In the genomic region with DNA sequence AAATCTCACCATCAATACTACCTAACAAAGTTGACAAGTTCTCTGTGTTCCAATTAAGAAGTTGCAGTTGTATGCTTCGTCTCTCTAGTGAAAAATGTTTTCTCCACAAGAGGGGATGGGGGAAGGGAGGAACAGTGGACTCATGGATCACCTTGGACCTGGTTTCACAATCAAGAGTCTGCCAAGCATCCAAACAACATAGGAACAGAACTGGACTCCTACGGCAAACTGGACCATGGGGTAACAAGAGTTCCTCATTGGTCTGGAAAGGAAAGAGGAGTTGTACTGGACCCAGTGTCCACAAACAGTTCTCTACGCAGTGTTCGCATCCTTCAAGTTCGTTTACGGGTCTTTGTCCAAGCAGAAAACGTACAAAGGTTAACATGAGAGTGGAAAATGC, we compare ENCODE assay signal across 16 mouse cellular contexts. TPM values are rescaled to one million over a fixed set of nuclear protein-coding genes. Genes with fewer than 3 reads are reported as not detected.
A peak's percentile ranks its signal among the peaks of the same experiment; 100 is the strongest.
DNase-seq lines count a peak whose midpoint lies in the region; ATAC-seq lines count a peak whose summit lies in the region.
"Had no signal": no experiment of that assay in that cellular context is flagged by ENCODE, and none has a peak within 500 bp of the region (broad histone marks: within the 10 kb centered on the region; RNA-seq: fewer than 3 reads in every experiment).

No protein-coding gene starts in this region.

- no peak for ATAC-seq in kidney, embryonic 16.5 days (ENCODE audit: low FRiP score, low TSS enrichment)
- ATAC-seq in liver, embryonic 13.5 days (ENCODE audit: low read depth) = no peak
- ATAC-seq in midbrain, embryonic 15.5 days (replicated peaks) = no peak

- peak; percentile 24 for DNase-seq in adrenal gland, adult 2 months
- no peak for DNase-seq in adrenal gland, adult 8-10 months
- peak; percentile 15 for DNase-seq in kidney, adult 18-20 months
- peak; percentile 48 for DNase-seq in NIH3T3 (ENCODE audit: low read depth)
- DNase-seq in liver, embryonic 13.5 days = no peak
- DNase-seq in right cerebral cortex, postnatal 25 days = no peak
- DNase-seq: lung, adult 2 months; spleen, adult 18-20 months had no signal

- no peaks in the 10 kb centered on the region for H3K27me3 ChIP-seq in kidney, embryonic 16.5 days (ENCODE audit: insufficient read depth, low read length)
- peaks cover 9% of the 10 kb centered on the region; the same call in 1 of the 2 replicates for H3K27me3 ChIP-seq in liver, embryonic 13.5 days
- peaks cover 16% of the 10 kb centered on the region; the same call in 1 of the 2 replicates for H3K27me3 ChIP-seq in midbrain, embryonic 15.5 days (replicated peaks)

- no peak overlapping the region for H3K27ac ChIP-seq in kidney, embryonic 16.5 days (ENCODE audit: low read length)
- H3K27ac ChIP-seq in liver, embryonic 13.5 days = no peak overlapping the region
- no peak overlapping the region for H3K27ac ChIP-seq in midbrain, embryonic 15.5 days

- H3K4me3 ChIP-seq in kidney, embryonic 16.5 days (ENCODE audit: low read length) = no peak overlapping the region
- H3K4me3 ChIP-seq in liver, embryonic 13.5 days (replicated peaks) = no peak overlapping the region
- H3K4me3 ChIP-seq in midbrain, embryonic 15.5 days = no peak overlapping the region

- no peak overlapping the region for H3K4me2 ChIP-seq in kidney, embryonic 16.5 days (replicated peaks; ENCODE audit: low read depth, low read length)
- 0 out of 2 replicates have a peak overlapping the region, but pooled peaks have one; percentile 89 for H3K4me2 ChIP-seq in liver, embryonic 13.5 days
- H3K4me2 ChIP-seq in midbrain, embryonic 15.5 days = no peak overlapping the region

- 54% methylated on average over 7 of the region's 7 CpGs for WGBS in kidney, embryonic 16.5 days
- 77% methylated on average over 7 of the region's 7 CpGs for WGBS in liver, embryonic 13.5 days (ENCODE audit: insufficient replicate concordance)
- WGBS in midbrain, embryonic 15.5 days = 89% methylated on average over 7 of the region's 7 CpGs

- 0 out of 2 replicates have a peak, but pooled peaks cover 3% of the 10 kb centered on the region for H3K36me3 ChIP-seq in kidney, embryonic 16.5 days (ENCODE audit: insufficient read depth, low read length)
- H3K36me3 ChIP-seq in liver, embryonic 13.5 days = no peaks in the 10 kb centered on the region
- no peaks in the 10 kb centered on the region for H3K36me3 ChIP-seq in midbrain, embryonic 15.5 days (replicated peaks)

- H3K9me3 ChIP-seq in kidney, embryonic 16.5 days (ENCODE audit: low read length) = 0 out of 2 replicates have a peak, but pooled peaks cover 2% of the 10 kb centered on the region
- H3K9me3 ChIP-seq in liver, embryonic 13.5 days (replicated peaks) = no peaks in the 10 kb centered on the region
- H3K9me3 ChIP-seq in midbrain, embryonic 15.5 days = no peaks in the 10 kb centered on the region

- no peak overlapping the region for H3K9ac ChIP-seq in kidney, embryonic 16.5 days (replicated peaks; ENCODE audit: low read length)
- no peak overlapping the region for H3K9ac ChIP-seq in liver, embryonic 13.5 days
- no peak overlapping the region for H3K9ac ChIP-seq in midbrain, embryonic 15.5 days

- peaks cover 31% of the 10 kb centered on the region for H3K4me1 ChIP-seq in kidney, embryonic 16.5 days (ENCODE audit: insufficient read depth, low read length)
- H3K4me1 ChIP-seq in liver, embryonic 13.5 days (replicated peaks) = peaks cover 26% of the 10 kb centered on the region
- peaks cover 18% of the 10 kb centered on the region for H3K4me1 ChIP-seq in midbrain, embryonic 15.5 days

RNA-seq across cellular contexts. Expression of gene Chic2, which starts 0.8 kb away (rescaled TPM):
- 10 to 100 TPM; 25.6 to 32.2 TPM for total RNA-seq in adrenal gland, adult 2 months (2021)
- polyA plus RNA-seq in adrenal gland, adult 2 months (2012; rRNA removed) = 1.1 and 1.4 TPM in 2 replicates
- 10 to 100 TPM; 22.8 to 28.3 (median 24.4) TPM for total RNA-seq in adrenal gland, adult 8-10 months (2022)
- 20.9 and 23.9 TPM in 2 replicates for polyA plus RNA-seq in kidney, embryonic 16.5 days (2015; fragmentation: Nextera tagmentation; extraction: Ambion mirVana)
- polyA plus RNA-seq in liver, embryonic 13.5 days (2015; fragmentation: Nextera tagmentation; extraction: Ambion mirVana) = 17.8 and 17.9 TPM in 2 replicates
- 27.5 and 30.3 TPM in 2 replicates for polyA plus RNA-seq in midbrain, embryonic 15.5 days (2015; fragmentation: Nextera tagmentation; extraction: Ambion mirVana)

RNA-seq across cellular contexts. Expression of gene Gsx2, which starts 30.0 kb away (rescaled TPM):
- total RNA-seq in adrenal gland, adult 2 months (2021) = not detected
- not detected in 2 replicates for polyA plus RNA-seq in adrenal gland, adult 2 months (2012; rRNA removed)
- not detected for total RNA-seq in adrenal gland, adult 8-10 months (2022)
- polyA plus RNA-seq in kidney, embryonic 16.5 days (2015; fragmentation: Nextera tagmentation; extraction: Ambion mirVana) = not detected in 2 replicates
- not detected in 2 replicates for polyA plus RNA-seq in liver, embryonic 13.5 days (2015; fragmentation: Nextera tagmentation; extraction: Ambion mirVana)
- 0.32 and 0.54 TPM in 2 replicates for polyA plus RNA-seq in midbrain, embryonic 15.5 days (2015; fragmentation: Nextera tagmentation; extraction: Ambion mirVana)
- total RNA-seq: hindbrain, postnatal 0 days; MEL had no signal
- polyA plus RNA-seq: gonadal fat pad, adult 2 months; heart, postnatal 0 days; lung, adult 2 months; testis, adult 2 months; urinary bladder, adult 2 months had no signal

Comparison
In these comparisons a context has a peak if more than half of its experiments do, and no peak if none do; other contexts are left out.
1. DNase-seq: peak in adrenal gland, adult 2 months (single experiment), kidney, adult 18-20 months (single experiment) and NIH3T3 (single experiment); none in adrenal gland, adult 8-10 months (single experiment), liver, embryonic 13.5 days (single experiment) and right cerebral cortex, postnatal 25 days (single experiment).